Mouse (Mus musculus): ENCODE data around the gene Rgs2. TPM values are rescaled to one million over a fixed set of nuclear protein-coding genes. Genes with fewer than 3 reads are reported as not detected.

The Rgs2 gene
- 100 to 1,000 TPM in 6 of 26 experiments, 10 to 100 TPM in 15, 1 to 10 TPM in 5; 7.2 to 412 (median 30.9) TPM for total RNA-seq (2018; cell fraction: chromatin; rRNA removed)
- 100 to 1,000 TPM in 7 of 26 experiments, 10 to 100 TPM in 19; 36.9 to 221 (median 65.7) TPM for total RNA-seq (2018; cell fraction: cytosol; rRNA removed)
- total RNA-seq (2018; cell fraction: nucleus; rRNA removed) = 100 to 1,000 TPM in 1 of 26 experiments, 10 to 100 TPM in 25; 14.8 to 238 (median 38.0) TPM
- 90.2 to 154 TPM (median 98.0 TPM) in 3 replicates for polyA plus RNA-seq (2018)

- H3K79me2 ChIP-seq (ENCODE audit: inconsistent target) = peaks cover 21% of the 10 kb centered on the region
- under 1% methylated on average over 56 of the region's 57 CpGs for WGBS (ENCODE audit: missing documents)
- peak within 1 kb of the TSS; percentile 92 for H3K27ac ChIP-seq
- H3K4me3 ChIP-seq (ENCODE audit: inconsistent target) = peak within 1 kb of the TSS; percentile 97
- H3K36me3 ChIP-seq (ENCODE audit: inconsistent target) = 0 out of 2 replicates have a peak, but pooled peaks cover 12% of the 10 kb centered on the region
These were observed at the start of gene Rgs2 for GRCm38 (mm10) chr1:144003904-144004740. Gene Rgs2, minus strand, starts transcription at chr1:144004161.

DNA sequence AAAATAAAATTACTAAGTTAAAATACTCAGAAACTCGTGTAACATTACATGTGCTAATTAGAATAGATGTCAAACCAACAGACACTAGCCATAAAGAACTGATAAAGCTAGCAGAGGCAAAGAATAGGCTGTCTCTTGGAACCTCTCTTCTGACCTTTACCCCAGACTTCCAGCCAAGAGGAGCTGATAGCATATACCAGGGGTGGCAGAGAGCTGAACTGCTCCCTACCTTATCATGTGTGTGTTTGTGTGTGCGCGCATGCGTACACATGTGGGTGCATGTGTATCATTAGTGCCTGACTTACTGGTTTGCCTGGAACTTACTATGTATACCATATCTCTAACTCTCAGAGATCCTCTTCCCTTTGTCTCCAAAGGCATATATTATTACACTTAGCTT is 49.4 kb upstream of the Rgs2 start:
- Histone ChIP-seq H3K36me3 (ENCODE audit: inconsistent target) (no peaks in the 10 kb centered on the region), H3K79me2 (ENCODE audit: inconsistent target) (no peaks in the 10 kb centered on the region), H3K4me3 (ENCODE audit: inconsistent target) (no peak overlapping the region), H3K27ac (no peak overlapping the region)
- 92% methylated on average over 4 of the region's 4 CpGs for WGBS (ENCODE audit: missing documents)

DNA sequence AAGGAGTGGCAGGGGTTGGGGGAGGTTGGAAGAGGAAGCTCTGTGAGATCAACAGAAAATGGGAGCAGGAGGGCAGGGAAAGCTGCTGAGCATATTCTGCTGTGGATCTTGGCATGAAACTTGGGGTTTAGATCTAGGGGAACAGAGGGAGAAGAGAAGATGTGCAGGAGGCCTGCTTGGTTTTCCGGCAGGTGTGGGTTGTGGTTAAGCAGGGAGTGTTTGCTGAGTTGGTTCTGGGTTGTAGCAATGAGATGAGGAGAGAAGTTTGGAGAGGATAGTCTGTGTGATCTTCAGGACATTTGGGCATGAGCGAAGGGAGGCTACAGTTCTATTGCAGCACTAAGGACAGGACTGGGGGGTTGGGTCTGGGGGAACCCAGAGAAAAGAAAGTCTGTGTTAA is 37.9 kb upstream of the Rgs2 start:
- Histone ChIP-seq H3K27ac (no peak overlapping the region), H3K4me3 (ENCODE audit: inconsistent target) (no peak overlapping the region), H3K36me3 (ENCODE audit: inconsistent target) (no peaks in the 10 kb centered on the region), H3K79me2 (ENCODE audit: inconsistent target) (no peaks in the 10 kb centered on the region)
- WGBS (ENCODE audit: missing documents) = 74% methylated on average over 2 of the region's 2 CpGs

DNA sequence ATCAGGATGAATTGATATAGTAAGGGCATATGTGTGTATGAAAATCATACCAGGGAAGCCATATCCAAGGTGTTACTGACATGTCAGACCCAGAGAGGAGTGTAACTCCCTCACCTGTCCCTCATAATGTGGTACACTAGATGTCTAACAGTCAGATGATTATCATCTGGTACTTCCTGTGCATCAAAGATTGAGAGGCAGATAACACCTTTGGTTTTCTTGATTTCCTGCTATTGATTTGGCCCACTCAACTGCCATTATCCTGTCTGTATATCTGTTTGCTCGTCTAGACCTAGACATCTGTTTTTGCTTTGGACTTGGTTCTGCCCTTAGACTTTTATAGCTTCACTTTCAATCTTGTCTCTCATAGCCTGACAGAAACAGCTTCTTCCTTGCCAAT is 29.5 kb upstream of the Rgs2 start:
- no peaks in the 10 kb centered on the region for H3K36me3 ChIP-seq (ENCODE audit: inconsistent target)

GRCm38 (mm10) chr1:144030499-144030898 is 26.5 kb upstream of the Rgs2 start:
- H3K27ac ChIP-seq = no peak overlapping the region
- H3K4me3 ChIP-seq (ENCODE audit: inconsistent target) = no peak overlapping the region
- H3K79me2 ChIP-seq (ENCODE audit: inconsistent target) = no peaks in the 10 kb centered on the region
- no peaks in the 10 kb centered on the region for H3K36me3 ChIP-seq (ENCODE audit: inconsistent target)
- WGBS (ENCODE audit: missing documents) = 93% methylated on average over 6 of the region's 6 CpGs

More for the DNA sequence above, 29.5 kb upstream of the Rgs2 start:
- 100% methylated on average over 1 of the region's 1 CpGs for WGBS (ENCODE audit: missing documents)
- Histone ChIP-seq H3K79me2 (ENCODE audit: inconsistent target) (no peaks in the 10 kb centered on the region), H3K4me3 (ENCODE audit: inconsistent target) (no peak overlapping the region), H3K27ac (no peak overlapping the region)

- Histone ChIP-seq H3K4me3 (ENCODE audit: inconsistent target) (no peak overlapping the region), H3K27ac (no peak overlapping the region), H3K79me2 (ENCODE audit: inconsistent target) (no peaks in the 10 kb centered on the region), H3K36me3 (ENCODE audit: inconsistent target) (no peaks in the 10 kb centered on the region)
- 97% methylated on average over 9 of the region's 10 CpGs for WGBS (ENCODE audit: missing documents)
These were observed 25.7 kb upstream of the Rgs2 start for GRCm38 (mm10) chr1:144029679-144030078.

DNA sequence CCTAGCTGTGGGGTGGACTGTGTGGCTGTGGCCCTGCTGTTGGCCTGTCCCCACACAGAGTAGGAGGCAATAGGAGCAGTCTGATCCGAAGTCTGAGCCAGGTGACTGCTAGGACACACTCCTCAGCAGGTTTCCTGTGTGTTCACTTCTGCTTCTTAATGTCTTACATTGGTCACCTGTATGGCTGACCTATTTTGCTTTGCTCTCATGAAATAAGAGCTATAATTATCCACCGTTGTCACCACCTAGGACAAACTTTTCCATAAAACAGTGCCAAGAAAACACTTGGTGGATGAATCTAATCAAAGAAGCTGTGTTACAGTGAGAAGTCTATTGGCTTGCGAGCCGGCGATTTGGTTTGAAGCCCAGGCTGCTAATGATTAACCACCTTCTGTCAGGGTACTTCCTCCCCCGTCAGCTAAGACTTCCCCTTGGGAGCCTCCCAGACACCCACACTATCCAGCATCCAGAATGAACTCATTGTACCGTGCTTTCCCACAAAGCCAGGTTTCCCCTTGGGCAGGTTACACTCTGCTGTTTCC is 14.5 kb upstream of the Rgs2 start:
- Histone ChIP-seq H3K79me2 (ENCODE audit: inconsistent target) (no peaks in the 10 kb centered on the region), H3K36me3 (ENCODE audit: inconsistent target) (no peaks in the 10 kb centered on the region), H3K27ac (no peak overlapping the region), H3K4me3 (ENCODE audit: inconsistent target) (no peak overlapping the region)
- 15% methylated on average over 7 of the region's 7 CpGs for WGBS (ENCODE audit: missing documents)

DNA sequence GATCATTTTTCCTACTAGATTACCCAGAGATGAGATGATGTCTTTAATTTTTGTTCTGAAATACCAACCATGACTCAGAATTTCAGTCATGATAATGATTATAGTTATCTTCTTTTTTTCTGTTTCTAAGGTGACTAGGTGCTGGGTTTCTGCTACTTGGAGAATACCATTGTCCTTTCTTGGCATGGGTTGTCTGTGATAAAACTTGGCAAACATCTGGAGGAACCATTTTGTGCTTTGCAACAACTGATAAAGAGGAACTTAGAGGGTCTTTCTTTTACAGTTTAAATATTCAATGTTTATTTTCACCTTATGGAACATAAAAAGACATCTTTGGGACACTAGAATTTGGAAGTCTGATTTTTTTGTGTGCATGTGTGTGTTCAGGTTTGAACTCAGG is 10.0 kb upstream of the Rgs2 start:
- H3K79me2 ChIP-seq (ENCODE audit: inconsistent target) = no peaks in the 10 kb centered on the region
- no peaks in the 10 kb centered on the region for H3K36me3 ChIP-seq (ENCODE audit: inconsistent target)
- no peak overlapping the region for H3K4me3 ChIP-seq (ENCODE audit: inconsistent target)
- H3K27ac ChIP-seq = no peak overlapping the region

DNA sequence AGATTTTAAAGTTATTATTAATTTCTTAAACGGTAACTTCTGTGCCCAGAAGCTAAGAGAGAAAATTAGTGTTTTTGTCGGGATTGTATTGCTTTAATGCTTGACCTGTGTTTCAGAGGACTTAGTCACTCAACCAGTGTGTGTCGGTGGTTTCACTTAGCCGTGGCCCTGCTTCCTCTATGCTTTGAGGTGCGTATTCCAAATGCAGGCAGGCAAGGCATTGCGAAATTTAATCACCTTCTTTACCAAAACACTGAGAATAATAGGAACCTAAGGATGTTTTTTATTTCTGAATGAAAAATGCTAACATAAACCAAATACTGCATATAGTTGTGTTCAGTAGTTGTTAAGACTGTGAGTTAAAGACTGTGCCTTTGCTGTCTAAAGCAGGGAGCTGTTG is 3.4 kb upstream of the Rgs2 start:
- Histone ChIP-seq H3K4me3 (ENCODE audit: inconsistent target) (no peak overlapping the region), H3K79me2 (ENCODE audit: inconsistent target) (peaks cover 12% of the 10 kb centered on the region), H3K36me3 (ENCODE audit: inconsistent target) (no peaks in the 10 kb centered on the region), H3K27ac (no peak overlapping the region)
- WGBS (ENCODE audit: missing documents) = 8% methylated on average over 6 of the region's 6 CpGs

DNA sequence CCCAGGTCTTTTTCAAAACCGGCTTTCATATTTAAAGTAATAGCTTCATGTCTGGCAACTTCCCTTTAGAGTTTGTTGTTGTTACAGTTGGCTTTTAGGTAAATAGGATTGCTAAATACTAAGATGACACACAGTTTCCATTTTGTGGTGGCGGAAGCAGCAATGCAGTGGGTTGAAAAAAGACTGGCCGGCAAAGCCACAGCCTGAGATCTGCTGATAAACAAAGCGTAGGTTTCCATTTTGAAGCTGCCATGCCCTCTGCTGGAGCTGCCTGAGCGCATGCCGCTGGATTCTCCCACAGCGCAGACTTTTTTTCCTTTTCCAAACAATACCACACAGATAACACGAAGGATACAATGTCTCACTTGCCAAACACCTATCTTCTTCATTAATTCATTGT is 2.6 kb upstream of the Rgs2 start:
- Histone ChIP-seq H3K79me2 (ENCODE audit: inconsistent target) (peaks cover 20% of the 10 kb centered on the region), H3K4me3 (ENCODE audit: inconsistent target) (peak overlapping the region; percentile 10; the same call in 1 of the 2 replicates), H3K27ac (peak overlapping the region; percentile 80), H3K36me3 (ENCODE audit: inconsistent target) (0 out of 2 replicates have a peak, but pooled peaks cover 7% of the 10 kb centered on the region)
- 0% methylated on average over 7 of the region's 8 CpGs for WGBS (ENCODE audit: missing documents)

GRCm38 (mm10) chr1:144005648-144006047 is 1.7 kb upstream of the Rgs2 start:
- Histone ChIP-seq H3K27ac (peak overlapping the region; percentile 80), H3K79me2 (ENCODE audit: inconsistent target) (peaks cover 21% of the 10 kb centered on the region), H3K36me3 (ENCODE audit: inconsistent target) (0 out of 2 replicates have a peak, but pooled peaks cover 12% of the 10 kb centered on the region), H3K4me3 (ENCODE audit: inconsistent target) (no peak overlapping the region)

- 10% methylated on average over 9 of the region's 9 CpGs for WGBS (ENCODE audit: missing documents)
These were observed 780 bp upstream of the Rgs2 start for GRCm38 (mm10) chr1:144004741-144005140.

GRCm38 (mm10) chr1:144003416-144003815 is 545 bp downstream of the Rgs2 start:
- Histone ChIP-seq H3K79me2 (ENCODE audit: inconsistent target) (peaks cover 21% of the 10 kb centered on the region), H3K4me3 (ENCODE audit: inconsistent target) (peak overlapping the region; percentile 97), H3K27ac (peak overlapping the region; percentile 92), H3K36me3 (ENCODE audit: inconsistent target) (0 out of 2 replicates have a peak, but pooled peaks cover 12% of the 10 kb centered on the region)
- 3% methylated on average over 10 of the region's 10 CpGs for WGBS (ENCODE audit: missing documents)

More at GRCm38 (mm10) chr1:144004741-144005140, 780 bp upstream of the Rgs2 start:
- Histone ChIP-seq H3K79me2 (ENCODE audit: inconsistent target) (peaks cover 21% of the 10 kb centered on the region), H3K36me3 (ENCODE audit: inconsistent target) (0 out of 2 replicates have a peak, but pooled peaks cover 12% of the 10 kb centered on the region), H3K27ac (peak overlapping the region; percentile 80), H3K4me3 (ENCODE audit: inconsistent target) (peak overlapping the region; percentile 48)

DNA sequence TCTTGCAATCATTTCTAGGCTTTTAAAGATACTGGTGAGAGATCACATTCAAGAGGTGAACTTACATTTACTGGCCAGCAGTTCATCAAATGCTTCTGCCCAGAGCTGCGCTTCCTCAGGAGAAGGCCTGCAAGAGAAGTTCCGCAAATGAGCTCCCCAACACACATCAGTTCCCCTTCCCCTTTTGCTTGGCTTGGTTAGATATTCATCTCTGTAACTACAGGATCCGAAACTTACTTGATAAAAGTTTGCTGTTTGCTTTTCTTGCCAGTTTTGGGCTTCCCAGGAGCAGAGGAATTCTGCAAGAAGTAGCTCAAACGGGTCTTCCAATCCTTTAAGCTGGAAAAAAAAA is 1.3 kb downstream of the Rgs2 start:
- Histone ChIP-seq H3K27ac (peak overlapping the region; percentile 92), H3K79me2 (ENCODE audit: inconsistent target) (peaks cover 21% of the 10 kb centered on the region), H3K4me3 (ENCODE audit: inconsistent target) (peak overlapping the region; percentile 97), H3K36me3 (ENCODE audit: inconsistent target) (0 out of 2 replicates have a peak, but pooled peaks cover 12% of the 10 kb centered on the region)
- WGBS (ENCODE audit: missing documents) = 0% methylated on average over 4 of the region's 4 CpGs

Data from macrophage (primary cell).